Mouse (Mus musculus) small intestine, adult 2 months (tissue): Measurements from ENCODE around the gene Mmp24.

Source experiments
- CTCF ChIP-seq: fragments of 200-500 bp; IDR thresholded peaks from 2 replicates; pipeline ENCODE4 v1.5.1; 2012; ENCODE audit warnings: low read depth, mild to moderate bottlenecking, control low read depth, inconsistent platforms, low read length, moderate library complexity, mixed read lengths; ENCODE audit not compliant: insufficient replicate concordance, insufficient read length; ENCODE audit errors: extremely low read depth
- POLR2A ChIP-seq: fragments of 200-500 bp; IDR thresholded peaks from 2 replicates; pipeline ENCODE4 v1.6.1; 2012; ENCODE audit warnings: low read depth, mild to moderate bottlenecking, control low read depth, inconsistent platforms, low read length, moderate library complexity

GRCm38 (mm10) chr2:155728742-155729141, 46.4 kb upstream of the Mmp24 start:
- no peak for TF ChIP-seq POLR2A
- no peak for TF ChIP-seq CTCF
